Mouse (Mus musculus): Measurements from ENCODE around the gene Trio.

The Trio gene

DNA sequence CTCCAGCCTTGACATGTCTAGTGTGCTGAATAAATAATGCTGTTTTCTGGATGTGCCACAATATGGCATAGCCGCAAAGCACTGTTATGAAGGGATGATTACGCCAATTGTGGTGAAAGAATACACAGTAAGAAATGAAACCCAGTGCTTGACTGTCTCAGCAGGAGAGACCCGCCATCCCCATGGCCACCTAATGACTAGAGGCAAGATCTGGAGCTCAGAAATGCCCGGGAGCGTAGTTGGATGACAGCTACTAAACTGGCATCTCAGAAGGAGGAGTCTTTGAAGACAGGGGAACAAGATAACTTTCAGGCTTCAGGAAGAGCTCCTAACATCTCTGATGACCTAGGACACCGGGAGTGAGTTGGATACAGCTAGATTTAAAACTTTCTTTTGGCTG is 12.0 kb upstream of the Trio start:
- no peak for DNase-seq (ENCODE audit: low read depth, low spot score)

- DNase-seq (ENCODE audit: low read depth, low spot score) = no peak
Observed at GRCm38 (mm10) chr15:28035601-28036000, 10.0 kb upstream of the Trio start.

- no peak for DNase-seq (ENCODE audit: low read depth, low spot score)
Observed at GRCm38 (mm10) chr15:28034636-28035035, 9.0 kb upstream of the Trio start.

GRCm38 (mm10) chr15:28029371-28029770 is 3.7 kb upstream of the Trio start:
- no peak for DNase-seq (ENCODE audit: low read depth, low spot score)

DNA sequence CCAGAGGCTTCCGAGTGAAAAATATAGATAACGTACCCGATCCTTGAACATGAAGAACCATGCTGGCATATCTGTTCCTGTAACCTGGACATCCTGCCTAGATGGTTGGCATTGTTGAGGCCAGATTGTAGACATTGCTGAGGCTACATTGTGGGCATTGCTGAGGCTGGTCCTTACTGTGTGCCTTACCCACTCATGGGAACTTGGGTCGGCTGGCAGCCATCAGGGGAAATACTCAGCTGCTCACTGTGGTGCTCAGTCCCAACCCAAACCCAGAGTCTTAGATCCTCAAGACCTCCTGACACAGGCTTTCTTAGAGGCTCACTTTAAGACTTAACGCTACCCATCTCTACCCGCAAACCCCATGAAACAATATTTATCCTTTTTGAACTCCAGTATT is 2.9 kb upstream of the Trio start:
- DNase-seq (ENCODE audit: low read depth, low spot score) = no peak

GRCm38 (mm10) chr15:28026167-28026481 is 476 bp upstream of the Trio start:
- no peak for DNase-seq (ENCODE audit: low read depth, low spot score)

DNA sequence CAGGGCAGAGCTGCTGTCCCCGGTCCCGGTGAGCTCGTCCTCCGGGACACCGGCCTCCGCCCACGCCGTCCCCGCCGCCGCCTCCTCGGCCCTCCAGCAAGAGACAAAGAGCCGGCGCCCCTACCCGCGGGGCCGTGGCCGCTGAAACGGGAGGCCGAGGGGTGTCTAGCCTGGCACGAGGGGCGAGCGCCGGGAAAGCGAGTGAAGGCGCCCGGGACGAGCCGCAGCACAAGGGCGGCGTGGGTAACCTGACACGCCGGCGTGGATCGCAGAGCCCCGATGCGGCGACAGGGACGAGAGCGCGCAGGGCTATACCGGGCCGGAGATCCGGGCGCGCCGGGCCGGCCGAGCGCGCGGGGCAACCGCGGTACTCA is 696 bp downstream of the Trio start:
- peak; percentile 35 for DNase-seq (ENCODE audit: low read depth, low spot score)

DNA sequence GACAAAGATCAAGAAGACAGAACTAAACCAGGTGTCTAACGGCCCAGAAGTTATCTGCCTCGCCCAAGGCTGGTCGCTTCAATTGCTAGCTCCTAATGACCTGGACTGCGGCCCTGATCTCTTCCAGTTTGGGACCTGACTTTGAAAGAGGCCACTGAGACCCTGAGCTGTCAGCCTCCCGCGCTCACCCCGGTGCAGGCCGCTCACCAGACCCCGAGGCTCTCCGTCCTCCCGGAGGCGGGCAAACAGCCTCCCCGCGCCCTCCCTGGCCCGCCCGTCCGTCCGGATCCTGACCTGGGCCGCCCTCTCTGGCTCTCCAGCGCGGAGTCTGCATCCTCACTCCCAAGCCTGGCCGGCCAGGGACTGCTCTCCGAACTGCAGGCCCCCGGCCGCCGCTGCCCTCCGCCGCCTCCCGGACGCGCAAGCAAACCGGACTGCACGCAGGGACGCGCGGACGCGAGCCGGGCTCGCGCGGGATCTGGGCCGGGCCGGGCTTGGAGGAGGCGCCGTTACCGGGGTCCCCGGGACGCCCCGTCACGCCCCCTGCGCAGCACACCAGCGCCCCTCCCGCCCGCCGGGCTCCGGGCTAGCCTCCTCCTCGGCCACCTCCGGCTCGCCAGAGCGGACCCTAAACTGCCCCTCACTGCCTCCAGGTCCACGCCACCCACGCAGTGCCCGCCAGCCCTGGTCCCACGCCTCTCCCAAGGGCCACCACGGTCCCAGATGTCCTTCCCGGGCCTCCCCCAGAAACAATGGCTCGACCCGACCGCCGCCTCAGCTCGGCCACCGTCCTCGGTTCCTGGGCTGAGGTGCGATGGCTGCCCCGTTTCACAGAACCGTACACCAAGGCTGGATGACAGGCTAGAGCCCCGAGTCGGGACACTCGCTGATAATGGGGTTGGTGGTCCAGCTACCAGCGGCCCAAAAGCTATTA is 1.4 kb downstream of the Trio start:
- DNase-seq (ENCODE audit: low read depth, low spot score) = peak; percentile 30

- DNase-seq (ENCODE audit: low read depth, low spot score) = peak; percentile 68
Observed at GRCm38 (mm10) chr15:28021591-28022209, 3.9 kb downstream of the Trio start.

GRCm38 (mm10) chr15:28019393-28020070 is 6.1 kb downstream of the Trio start:
- DNase-seq (ENCODE audit: low read depth, low spot score) = no peak

- no peak for DNase-seq (ENCODE audit: low read depth, low spot score)
Observed at GRCm38 (mm10) chr15:28007516-28007915, 18.1 kb downstream of the Trio start.

DNA sequence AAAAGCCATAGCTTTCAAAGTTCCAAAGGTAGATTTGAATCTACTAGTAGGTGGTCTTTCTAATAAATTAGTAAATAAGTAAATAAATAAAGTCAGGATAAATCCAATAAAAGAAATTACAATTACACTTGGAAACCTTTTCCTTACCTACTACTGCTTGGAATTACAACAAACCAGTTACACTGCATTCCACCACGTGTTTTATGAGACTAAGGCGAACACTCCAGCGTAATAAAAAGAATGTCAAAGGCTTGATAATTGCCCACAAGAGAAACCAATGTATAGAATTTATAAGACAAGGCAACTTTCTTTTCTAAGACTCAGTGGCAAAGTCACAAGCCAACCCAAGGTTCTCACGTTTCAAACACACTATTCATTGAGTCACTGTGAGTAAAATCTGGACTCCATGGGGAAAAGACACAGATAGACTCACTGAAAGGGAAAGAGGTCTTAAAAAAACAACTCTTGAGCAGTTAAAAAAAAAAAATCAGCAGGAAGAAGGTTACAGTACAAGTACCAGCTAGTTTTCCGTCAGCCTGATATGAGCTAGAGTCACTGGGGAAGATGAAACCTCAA is 21.4 kb downstream of the Trio start:
- DNase-seq (ENCODE audit: low read depth, low spot score) = no peak

DNA sequence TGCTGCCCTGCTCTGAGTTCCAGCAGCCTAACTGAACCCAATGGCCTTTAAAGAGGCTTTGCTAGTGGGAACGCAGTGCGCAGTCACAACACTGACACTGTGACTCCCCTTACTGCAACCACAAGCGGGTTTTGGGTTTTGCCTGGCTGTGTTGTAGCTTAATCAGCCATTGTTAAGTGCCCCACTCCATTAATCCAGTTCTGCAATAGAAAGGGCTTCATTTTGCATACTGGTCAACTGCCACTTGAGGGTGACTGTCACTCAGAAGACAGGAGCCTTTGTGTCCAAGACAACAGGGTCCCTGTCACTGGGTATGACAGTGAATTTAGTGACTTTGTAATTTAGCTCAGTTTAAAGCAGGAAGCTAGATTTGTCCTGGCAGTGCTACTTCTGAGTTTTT is 23.1 kb downstream of the Trio start:
- no peak for DNase-seq (ENCODE audit: low read depth, low spot score)

GRCm38 (mm10) chr15:28001299-28001698 is 24.3 kb downstream of the Trio start:
- no peak for DNase-seq (ENCODE audit: low read depth, low spot score)

DNA sequence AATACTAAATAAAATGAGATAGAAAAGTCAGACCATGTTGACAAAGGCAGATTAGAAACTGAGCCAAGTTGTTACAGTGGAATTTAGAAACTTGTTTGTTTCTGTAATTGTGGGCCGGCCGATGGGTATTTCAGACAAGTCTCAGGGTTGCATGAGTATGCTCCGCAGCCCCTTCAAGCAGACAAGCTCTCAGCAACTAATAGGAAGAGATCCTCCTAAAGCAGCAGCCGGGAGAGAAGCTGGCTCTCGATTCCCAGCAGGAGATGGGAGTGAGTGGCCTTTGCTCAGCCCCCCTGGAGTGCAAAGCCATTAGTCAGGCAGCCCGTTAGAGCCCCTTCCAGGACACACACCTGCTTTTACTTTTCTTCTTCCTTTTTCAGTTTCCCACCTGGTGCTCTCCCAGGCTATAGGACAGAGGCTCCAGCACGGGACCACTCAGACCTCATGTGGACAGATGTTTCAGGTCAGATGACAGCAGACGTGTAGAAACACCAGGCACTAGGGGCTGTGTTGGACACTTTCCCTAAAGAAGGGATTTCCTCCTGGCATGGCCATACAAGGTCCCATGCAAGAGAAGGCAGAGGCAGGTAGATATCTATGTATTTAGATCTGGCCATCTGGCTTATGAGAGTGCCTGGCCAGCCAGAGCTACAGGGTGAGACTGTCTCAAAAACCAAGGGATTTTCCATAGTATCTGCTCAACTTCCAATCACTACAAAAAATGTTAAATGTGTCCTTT is 26.9 kb downstream of the Trio start:
- DNase-seq (ENCODE audit: low read depth, low spot score) = no peak

GRCm38 (mm10) chr15:27997917-27998316 is 27.7 kb downstream of the Trio start:
- DNase-seq (ENCODE audit: low read depth, low spot score) = no peak

DNA sequence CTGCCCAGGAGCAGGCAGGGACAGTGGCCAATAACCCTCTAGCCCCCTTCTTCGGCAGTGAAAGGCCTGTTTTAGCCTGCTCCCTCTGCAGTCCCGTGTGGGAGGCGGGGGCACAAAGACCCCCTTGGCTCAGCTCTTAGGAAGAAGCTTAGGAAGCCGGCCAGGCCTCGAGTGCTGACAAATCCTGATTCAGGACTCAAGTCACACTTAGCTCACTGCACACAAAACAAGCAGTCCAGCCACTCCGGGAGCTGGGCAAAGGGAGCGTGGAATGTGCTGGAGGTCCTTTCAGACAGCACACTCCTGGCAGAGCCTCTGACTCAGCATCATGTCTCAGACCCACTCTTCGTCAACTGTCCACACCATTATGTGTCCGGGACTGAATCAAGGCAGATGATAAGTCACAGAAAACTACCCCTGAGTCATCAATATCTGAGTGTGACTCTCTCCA is 28.2 kb downstream of the Trio start:
- no peak for DNase-seq (ENCODE audit: low read depth, low spot score)

DNA sequence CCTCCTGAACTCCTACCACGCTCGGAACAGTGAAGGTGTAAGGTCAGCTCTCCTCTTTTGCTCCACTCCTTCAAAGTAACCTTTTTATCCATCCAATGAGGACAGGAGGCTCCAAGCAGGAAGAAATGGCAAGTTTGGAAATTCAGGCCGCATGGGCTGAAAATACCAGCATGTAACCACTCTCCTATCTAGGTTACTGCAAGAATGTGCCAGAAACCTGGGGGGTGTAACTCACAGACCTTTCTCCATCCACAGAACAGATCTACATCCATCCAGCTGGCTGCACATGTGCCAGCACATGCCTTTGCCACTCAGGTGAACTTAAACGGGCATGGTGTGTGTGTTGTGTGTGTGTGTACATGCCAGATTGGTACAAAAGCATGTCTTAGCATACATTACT is 28.9 kb downstream of the Trio start:
- no peak for DNase-seq (ENCODE audit: low read depth, low spot score)

GRCm38 (mm10) chr15:27995421-27995820 is 30.2 kb downstream of the Trio start:
- DNase-seq (ENCODE audit: low read depth, low spot score) = no peak

- no peak for DNase-seq (ENCODE audit: low read depth, low spot score)
Observed at GRCm38 (mm10) chr15:27994870-27995269, 30.8 kb downstream of the Trio start.

DNA sequence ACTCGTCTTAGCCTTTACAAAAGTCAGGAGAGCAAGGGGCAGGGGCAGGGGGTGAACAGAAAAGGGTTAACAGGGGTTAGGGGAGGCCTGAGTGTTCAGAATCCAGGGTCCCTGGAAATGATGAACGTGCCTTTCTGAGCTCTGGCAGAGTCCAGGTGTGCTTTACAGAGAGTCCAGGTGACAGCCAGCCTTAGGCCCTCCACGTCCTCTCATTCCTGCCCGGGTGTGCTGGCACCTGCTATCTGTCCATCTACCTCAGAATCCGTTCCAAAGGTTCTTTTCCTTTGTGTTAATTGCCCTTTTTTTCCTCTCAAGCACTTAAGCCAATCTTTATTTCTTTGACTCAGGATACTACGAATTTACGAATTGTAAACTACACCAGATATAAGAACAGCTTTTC is 32.1 kb downstream of the Trio start:
- DNase-seq (ENCODE audit: low read depth, low spot score) = no peak

- no peak for DNase-seq (ENCODE audit: low read depth, low spot score)
Observed at GRCm38 (mm10) chr15:27992596-27992995, 33.1 kb downstream of the Trio start.

Data from CD4-positive helper T cell, adult 2 months (primary cell).